Mouse (Mus musculus) ovary, adult 18-20 months (tissue): ENCODE data around the gene Snx21.

ENCODE experiments used
- DNase-seq: peaks from one replicate; pipeline ENCODE4 v3.0.0; 2022; ENCODE audit warnings: low spot score, mixed read lengths

Gene Snx21

DNA sequence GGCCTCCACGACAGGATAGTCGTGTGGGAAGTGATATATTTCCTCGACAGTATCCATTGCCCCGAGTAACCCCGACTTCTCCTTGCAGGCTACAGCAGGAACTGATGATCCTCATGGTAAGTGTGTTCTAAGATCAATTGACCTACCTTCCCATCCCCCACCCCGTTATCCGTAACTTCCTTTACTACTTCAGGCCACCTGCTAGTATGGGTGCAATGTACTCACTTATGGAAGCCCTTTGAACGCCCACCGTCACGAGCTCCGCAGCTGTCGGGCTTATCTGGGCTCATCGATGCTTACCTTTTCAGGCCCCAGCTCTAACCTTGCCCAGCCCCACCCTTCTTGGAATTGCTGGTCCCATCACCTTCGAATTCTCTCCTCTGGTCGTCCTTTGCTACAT, 15.3 kb upstream of the Snx21 start:
- DNase-seq = no peak

DNA sequence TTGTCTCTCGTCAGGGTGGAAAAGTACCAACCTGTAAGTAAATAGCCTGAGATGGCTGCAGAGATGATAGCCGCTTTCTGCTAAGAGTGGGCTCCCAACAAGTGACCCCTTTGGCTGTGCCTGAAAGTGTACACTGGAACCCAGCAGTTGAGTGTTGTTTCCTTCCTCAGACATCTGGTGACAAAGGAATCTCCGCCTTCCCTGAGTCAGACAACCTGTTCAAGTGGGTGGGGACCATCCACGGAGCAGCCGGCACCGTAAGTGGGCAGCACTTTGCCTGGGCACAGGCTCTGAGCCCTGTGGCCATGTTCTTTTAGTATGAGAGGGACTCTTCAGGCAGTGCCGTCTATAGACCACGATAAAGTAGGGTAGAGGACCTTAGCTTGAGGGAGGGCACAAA, 14.5 kb upstream of the Snx21 start:
- no peak for DNase-seq

DNA sequence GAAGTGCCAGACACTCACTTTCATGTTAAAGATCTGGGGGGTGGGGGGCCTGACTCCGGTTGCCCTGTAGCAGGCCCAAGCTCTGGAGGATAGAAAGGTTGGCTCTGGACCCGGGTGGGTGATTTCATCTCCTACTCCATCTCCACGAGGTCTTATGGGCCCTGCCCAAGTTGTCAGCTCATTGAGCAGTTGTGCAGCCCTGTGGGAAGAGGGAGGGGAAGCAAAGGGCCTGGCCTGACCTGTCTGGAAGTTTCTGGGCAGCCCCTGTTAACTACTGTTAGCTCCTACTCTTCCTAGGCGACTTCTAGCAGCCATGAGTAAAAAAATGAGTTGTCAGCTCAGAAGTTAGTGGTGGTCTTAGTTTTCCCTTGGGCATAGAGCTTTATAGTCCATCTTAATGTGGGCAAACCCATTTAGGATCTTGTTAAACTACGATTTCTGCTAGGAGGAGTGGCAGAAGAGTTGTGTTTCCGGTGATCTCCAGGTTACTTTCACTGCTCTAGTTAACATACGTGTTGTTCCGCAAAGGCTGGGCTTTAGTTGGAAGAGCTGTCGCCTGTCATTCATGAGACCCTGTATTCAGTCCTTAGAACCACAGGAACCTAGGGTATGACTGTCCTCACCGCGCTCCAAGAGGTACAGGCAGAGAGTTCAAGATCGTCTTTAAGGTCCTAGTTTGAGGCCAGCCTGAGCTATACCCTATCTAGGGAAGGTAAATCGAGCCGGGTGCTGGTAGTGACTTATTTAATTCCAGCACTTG, 12.2 kb upstream of the Snx21 start:
- no peak for DNase-seq

DNA sequence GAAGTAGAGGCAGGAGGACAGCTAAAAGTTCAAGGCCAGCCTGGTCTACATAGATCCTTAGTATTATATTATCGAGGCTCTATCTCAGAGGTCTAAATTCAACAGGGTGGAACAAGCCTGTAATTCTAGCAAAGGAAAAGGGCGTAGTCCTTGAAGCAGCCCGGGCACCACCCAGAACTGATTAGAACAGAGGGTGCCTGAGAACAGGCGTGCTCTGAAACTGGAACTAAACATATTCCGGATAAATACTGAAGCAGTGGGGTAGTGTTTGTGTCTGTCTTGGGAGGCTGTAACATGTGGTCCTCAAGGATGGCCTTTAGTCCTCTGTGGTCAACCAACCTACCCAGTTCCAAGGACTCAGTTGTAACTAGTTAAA, 11.6 kb upstream of the Snx21 start:
- no peak for DNase-seq

DNA sequence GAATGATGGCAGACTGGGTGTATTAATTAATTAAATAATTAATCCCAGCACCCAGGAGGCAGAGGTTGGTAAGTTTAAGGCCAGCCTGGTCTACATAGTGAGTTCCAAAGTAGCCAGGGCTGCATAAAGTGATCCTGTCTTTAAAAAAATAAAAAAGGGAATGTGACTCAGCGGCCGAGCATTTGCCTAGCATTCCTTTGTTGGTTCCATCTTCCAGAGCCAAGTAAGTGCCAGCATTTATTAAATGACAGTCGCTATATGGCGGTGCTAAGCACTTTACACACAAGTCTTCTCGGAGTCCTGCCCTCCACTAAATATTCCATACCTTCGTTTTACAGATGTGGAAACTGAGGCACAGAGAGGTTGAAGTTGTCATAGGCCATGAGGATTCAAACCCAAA, 9.5 kb upstream of the Snx21 start:
- DNase-seq = no peak

DNA sequence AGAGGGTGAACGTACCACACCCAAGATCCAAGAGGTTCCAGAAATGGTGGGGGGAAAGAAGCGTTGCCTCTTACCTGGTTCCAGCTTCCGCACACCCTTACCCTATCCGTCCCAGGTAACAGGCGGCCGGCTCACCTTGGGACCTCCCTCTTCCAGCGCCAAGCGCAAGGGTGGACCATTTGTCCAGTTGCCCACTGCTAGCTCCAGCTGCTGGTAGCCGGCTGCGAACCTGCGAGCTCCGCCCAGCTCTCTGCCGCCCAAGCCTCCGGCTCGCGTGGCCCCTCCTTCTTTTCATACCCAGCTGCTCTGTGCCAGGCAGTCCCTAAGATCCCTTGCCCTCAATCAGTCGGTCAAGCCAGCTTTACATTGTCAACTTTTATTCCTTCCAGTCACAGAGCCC, 8.8 kb upstream of the Snx21 start:
- no peak for DNase-seq

DNA sequence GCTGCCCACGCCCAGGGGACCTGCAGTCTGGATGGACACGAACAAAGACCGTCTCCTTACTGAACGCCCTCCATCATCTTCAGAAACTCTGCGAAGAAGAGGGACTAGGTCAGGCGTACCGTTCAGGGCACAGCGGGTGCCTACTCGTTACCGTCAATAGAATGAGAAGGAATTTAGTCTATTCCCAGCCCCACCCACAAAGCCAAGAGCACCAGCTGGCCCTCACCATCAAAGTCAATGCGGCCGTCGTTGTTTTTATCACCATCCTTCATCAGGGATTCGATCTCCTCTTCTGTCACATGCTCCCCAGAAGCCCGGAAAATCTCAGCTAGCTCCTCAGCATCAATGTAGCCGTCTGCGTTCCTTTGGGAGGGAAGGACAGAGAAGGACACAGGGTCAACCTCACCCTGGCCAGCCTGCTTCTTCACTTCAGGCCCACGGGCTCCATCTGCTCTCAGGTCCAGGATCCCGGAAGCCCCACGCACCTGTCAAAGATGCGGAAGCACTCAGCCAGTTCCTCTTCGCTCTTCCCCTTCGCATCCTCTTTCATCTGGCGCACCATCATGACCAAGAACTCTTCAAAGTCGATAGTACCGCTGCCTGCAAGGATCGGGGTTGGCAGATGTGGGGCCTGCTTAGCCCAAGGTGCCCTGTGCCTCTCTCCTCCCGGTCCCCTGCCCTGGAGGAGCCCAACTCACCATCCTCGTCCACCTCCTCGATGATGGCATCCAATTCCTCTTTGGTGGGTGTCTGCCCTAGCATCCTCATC, 8.2 kb upstream of the Snx21 start:
- no peak for DNase-seq

DNA sequence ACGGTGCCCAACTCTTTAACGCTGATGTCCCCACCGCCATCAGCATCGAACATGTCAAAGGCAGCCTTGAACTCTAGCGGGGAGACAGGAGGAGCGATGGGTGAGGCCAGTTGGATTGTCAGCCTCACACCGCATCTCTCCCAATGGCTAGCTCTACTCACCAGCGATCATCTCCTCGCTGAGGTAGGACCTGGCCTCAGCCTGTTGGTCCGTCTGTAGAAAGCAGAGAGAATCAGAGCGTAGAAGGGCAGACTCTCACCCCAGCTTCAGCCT, 7.7 kb upstream of the Snx21 start:
- no peak for DNase-seq

DNA sequence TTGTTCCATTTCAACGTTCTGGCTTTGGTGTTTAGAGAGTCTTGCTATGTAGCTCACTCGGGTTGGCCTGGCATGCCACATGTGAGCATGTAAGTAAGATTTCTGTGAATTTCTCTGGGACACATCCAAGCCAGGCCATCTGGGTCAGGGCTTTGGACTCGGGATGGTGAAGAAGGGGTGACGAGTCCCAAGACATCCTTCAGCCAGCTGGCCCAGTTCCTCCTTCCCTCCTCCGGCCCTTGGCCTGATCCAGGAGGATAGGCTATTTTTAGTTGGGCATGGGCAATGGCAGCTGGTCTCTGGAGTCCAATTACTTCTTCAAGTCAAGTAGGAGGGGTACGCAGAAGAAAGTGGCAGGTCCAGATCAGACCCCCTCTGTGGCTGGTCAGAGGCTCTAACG, 6.8 kb upstream of the Snx21 start:
- DNase-seq = no peak

DNA sequence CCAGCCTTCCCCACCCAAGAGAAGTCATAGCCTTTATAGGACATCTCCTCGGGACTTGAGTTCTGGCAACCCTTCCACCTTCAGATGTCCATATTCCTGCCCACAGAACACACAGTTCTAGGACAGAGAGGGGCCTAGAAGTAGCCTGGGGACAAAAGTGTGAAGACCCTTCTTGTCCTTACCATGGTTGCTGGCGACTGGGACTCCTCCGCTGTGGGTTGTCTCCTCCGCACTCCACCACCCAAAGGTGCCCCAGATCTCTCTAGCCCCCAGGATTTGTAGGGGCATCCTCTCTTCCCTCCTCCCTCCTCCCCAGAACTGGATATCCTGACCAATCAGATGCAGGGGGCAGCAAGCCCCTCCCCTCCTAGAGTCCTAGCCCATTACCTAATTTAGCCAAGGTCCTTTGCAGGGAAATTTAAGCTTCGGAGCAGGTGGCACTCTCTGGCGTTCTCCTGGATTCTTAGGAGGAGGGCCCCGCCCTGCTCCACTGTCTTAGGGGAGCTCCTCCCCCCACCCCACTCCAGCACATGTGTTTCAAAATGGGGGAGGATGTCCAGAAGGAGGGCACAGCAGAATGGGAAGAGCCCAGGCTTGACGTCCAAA, 6.0 kb upstream of the Snx21 start, which contains the start of gene Tnnc2:
Gene Tnnc2 (minus strand): TSS at position 487 of the 606 bp plus-strand sequence.
- DNase-seq = no peak

DNA sequence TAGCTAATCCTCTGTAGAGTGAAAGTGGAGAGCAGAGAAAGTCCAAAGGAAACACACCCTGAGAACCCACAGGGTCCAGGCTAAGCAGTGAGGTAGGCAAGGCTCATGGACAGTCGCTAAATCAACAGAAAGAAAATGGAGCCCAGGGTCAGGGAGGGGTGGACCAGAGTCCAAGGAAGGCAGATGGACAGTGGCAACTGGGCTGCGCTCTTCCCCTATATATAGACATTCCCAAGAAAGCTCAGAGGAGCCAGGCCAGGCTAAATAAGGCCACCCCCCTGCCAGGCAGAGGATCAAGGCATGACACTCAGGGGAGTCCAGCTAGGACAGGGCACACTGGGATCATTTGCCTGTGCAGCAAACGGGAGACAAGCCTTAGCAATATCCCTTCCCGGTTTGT, 3.7 kb upstream of the Snx21 start:
- DNase-seq = no peak

DNA sequence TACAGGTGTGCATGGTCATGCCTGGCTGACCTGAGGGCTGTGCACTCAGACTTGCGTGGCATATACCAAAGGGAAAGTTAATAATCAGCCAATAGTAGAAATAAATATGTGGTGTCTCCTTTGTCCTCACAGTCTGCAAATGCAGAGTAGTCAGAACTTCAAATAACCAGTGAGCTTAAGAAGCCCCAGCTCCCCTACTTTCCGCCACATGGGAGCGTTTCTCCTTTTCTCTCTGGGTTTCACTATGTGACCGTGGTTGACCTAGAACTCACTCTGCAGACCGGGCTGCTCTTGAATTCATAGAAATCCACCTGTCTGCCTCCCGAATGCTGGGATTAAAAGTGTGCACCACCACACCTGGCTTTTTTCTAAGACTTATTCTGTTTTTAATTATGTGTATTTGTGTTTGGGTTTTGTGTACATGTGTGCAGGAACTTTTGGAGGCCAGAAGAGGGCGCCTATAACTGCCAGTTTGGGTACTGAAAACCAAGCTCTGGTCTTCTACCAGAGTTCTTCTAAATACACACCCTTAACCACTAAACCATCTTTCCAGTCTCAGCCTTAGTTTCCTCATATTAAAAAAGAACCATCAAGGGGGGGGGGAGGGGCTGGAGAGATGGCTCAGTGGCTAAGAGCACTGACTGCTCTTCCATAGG, 1.6 kb upstream of the Snx21 start:
- no peak for DNase-seq

DNA sequence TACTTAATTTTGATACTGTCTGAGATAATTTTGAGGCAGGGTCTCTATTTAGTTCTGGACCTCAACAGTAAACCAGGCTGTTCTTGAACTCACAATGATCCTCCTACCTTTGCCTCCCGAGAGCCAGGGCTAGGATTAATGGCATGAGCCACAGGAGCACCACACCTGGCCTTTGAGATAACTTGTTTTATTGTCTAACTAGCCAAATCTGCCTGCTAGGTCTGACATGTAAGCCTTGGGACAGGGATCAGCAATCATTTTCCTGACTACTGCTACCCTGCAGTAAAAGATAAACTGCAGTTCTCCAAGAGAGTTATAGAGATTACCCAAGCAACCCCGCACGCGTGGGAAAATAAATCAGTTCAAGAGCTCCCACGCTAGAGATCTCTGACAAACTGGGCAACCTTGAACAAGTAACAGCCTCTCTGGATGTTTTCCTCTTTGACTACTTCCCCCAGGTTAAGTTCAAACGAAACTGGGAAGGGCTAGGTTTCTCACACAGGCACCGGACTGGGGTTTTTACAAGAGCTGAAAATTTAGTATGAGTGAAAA, 678 bp upstream of the Snx21 start:
- no peak for DNase-seq

DNA sequence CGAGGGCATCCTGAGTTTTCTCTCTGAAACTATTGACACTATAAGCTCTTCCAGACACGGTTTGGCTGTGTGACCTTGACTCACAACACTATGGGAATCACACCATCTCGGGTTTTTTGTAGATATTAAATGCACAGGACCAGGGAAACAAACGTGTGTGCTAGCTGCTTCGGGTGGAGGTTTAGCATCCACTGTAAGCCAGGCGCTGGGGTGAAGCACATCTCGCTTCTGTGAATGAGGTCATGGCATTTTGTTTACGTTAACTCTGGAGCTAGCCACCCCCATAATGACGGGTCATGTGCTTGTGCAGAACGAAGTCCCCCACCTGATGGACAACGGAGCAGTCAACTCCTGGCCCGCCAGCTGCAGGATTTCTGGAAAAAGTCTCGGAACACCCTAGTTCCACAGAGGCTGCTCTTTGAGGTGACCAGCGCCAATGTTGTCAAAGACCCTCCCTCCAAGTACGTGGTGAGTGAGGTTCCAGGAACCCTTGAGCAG, 814 bp downstream of the Snx21 start:
- no peak for DNase-seq

DNA sequence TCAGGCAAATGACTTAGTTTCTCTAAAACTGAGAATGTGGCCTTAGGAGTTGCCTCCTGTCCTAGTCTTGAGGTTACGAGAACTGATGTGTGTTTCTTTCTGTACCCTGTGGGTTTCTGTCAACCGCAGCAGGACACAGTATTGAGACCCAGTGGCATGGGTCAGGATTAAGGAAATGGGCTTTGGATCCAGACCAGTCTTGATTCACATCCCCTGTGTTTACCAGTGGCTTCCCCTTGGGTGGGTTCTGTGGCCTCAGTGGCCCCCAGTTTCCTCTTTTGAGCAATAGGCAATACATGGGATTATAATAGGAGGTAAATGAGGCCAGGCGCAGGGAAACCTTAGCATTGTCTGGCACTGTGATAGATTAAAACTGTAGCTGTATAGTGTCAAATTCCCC, 1.4 kb downstream of the Snx21 start:
- DNase-seq = no peak

DNA sequence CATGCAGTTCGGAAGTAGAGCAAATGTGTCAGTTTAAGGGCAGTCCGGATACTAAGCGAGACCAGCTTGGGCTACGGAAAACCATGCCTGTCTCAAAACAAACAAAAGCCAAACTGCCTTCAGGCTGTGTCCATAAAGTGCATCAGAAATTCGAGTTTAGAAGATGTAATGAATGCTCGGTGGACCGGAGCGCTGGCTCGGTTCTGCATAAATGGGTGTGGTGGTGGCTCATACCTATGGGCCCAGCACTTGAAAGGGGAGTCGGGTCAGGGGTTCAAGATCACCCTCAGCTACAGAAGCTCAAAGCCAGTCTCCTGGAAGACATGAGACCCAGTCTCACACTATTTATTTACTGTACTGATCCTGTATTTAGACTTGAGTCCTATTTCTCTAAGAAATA, 2.2 kb downstream of the Snx21 start:
- no peak for DNase-seq

DNA sequence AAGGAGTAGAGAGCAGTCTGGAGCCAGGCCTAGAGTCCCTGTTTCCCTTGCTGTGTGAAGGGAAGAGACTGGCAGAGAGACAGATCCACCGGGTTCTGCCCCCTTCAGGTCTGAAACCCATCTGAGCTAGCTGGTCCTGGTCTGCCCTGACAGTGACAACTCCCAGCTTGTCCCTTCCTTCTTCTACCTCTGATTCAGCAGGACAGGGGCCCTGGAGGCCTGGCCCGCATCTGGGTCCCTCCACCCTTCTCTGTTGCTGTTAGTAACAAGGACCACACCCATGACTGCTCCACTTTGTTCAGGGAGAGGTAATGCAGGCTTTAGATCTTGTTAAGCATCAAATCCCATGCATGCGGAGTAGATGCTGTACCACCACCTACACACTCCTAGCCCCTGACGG, 2.8 kb downstream of the Snx21 start:
- no peak for DNase-seq

DNA sequence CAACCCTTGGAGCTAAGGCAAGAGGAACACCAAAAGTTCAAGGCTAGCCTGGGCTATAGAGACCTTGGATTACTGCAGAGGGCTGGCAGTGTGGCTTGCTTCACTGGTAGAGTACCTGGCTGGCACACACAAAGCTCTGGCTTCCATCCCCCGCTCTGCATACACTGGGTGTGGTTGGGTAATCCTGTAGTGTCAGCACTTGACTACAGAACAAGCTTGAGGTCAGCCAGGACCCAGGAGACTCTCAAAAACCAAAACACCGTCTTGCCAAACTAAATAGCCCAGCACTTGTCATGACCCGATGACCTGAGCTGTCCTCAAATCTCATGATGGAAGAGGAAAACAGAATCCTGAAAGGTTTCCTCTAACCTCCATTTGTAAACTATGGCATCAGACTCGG, 4.8 kb downstream of the Snx21 start:
- no peak for DNase-seq

DNA sequence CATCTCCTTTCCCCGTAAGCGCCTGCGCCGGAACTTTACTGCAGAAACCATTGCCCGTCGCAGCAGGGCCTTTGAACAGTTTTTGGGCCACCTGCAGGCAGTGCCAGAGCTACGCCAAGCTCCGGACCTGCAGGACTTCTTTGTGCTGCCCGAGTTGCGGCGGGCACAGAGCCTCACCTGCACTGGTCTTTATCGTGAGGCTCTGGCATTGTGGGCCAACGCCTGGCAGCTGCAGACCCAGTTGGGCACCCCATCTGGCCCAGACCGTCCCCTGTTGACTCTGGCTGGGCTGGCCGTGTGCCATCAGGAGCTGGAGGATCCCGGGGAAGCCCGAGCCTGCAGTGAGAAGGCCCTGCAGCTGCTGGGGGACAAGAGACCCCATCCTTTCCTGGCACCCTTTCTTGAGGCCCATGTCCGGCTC, 6.2 kb downstream of the Snx21 start:
- DNase-seq = no peak

DNA sequence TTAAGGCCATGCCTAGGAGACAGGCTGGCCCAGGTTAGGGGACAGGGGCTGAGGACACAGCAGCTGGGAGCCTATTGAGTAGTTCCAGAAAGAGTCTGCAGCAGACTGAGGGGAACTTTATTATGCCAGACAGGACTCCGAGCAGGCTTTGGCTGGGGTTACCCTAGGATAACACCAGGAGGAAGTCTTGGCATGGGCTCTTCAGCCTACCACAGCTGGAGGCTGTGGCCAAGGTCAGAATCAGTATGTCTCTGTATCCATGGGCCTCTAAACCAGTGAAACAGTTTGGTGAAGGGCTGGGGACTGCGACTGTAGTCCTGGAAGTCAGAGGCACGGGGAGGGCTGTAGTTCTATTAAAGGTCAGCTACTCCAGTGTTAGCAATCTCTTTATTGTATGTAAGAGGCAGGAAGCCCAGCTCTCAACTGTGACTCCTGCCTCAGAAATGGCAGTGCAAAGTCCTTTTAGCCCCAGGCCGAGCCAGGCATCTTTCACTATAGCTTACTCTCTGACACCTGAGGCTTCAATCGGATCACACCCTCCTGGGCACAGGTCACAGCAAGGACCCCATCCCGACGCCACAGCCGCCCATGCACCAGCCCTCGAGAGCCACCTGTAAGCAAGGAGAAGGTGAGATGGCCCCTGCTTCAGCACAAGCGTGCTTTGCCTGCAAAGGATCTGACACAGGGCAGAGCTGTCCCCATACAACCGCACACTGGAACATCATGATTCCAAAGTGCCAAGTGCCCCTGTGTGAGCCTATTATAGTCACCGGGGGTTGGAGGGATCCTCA, 7.0 kb downstream of the Snx21 start:
- DNase-seq = no peak

DNA sequence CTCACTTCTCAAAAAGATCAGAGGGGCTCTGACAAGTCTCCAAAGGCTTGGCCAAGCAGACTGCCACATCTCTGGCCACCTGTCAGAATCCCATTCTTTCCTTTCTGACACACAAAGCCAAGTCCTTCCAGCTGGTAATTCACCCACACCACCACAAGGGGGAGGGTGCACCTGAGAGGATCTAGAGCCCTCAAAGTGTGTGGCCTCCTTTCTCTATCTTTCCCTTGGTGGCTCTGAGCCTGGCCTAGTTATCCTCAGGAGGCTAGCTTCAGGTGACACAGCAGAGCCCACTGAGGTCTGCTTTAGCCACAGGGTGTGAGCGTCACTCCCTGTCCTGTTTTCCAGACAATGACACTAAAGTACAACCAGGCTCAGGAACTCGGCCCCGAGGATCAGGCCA, 7.6 kb downstream of the Snx21 start:
- peak; percentile 34 for DNase-seq

DNA sequence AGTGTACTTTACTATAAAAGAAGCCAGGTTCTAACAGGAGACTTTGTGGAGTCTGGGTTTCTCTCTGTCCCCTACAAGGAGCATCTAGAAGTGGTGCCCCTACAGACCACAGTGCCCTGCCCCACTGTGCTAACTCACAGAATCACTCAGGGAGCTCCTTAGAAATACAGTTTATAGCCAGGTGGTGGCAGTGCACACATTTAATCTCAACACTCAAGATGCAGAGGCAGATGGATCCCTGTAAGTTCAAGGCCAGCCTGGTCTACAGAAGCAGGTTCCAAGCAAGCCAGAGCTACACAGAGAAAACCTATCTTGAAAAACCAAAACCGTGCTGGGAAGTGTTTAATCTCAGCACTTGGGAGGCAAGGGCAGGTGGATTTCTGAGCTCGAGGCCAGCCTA, 8.1 kb downstream of the Snx21 start:
- no peak for DNase-seq
